Mouse (Mus musculus) E14TG2a.4 (cell line): Measurements from ENCODE around the gene Ubxn2a.

ENCODE experiments used
- CTCF ChIP-seq: conservative IDR thresholded peaks from 2 replicates; pipeline ENCODE4 v1.5.1; 2014; ENCODE audit warnings: low read length
- NANOG ChIP-seq: IDR thresholded peaks from 2 replicates; pipeline ENCODE4 v1.6.1; 2014; ENCODE audit warnings: borderline replicate concordance, low read length, mixed read lengths
- POU5F1 ChIP-seq: IDR thresholded peaks from 2 replicates; pipeline ENCODE4 v1.6.1; 2014; ENCODE audit warnings: low read length, borderline replicate concordance

GRCm38 (mm10) chr12:4859241-4859914, 48.1 kb downstream of the Ubxn2a start:
- TF ChIP-seq CTCF (no peak), POU5F1 (no peak), NANOG (no peak)
